Mouse (Mus musculus): ENCODE measurements around the gene Scgb3a1.

GRCm38 (mm10) chr11:49695695-49696094, 32.3 kb downstream of the Scgb3a1 start:
- TF ChIP-seq POLR2A (IDR thresholded peaks at IDR 0.05; ENCODE audit: borderline replicate concordance, insufficient read depth, low read length) (no peak), CTCF (IDR thresholded peaks at IDR 0.05; ENCODE audit: borderline replicate concordance, insufficient read depth, low read depth, low read length) (no peak)
